Mouse (Mus musculus): ENCODE measurements around the gene Reep6. TPM values are rescaled to one million over a fixed set of nuclear protein-coding genes. Genes with fewer than 3 reads are reported as not detected.

The Reep6 gene
- polyA plus RNA-seq (2015; fragmentation: Nextera tagmentation; extraction: Ambion mirVana): 3.6 and 16.4 TPM in 2 replicates

GRCm38 (mm10) chr10:80329273-80330081 lies at the start of gene Reep6, which contains the start of gene Pcsk4:
Gene Reep6 (plus strand): TSS chr10:80329953.
Gene Pcsk4 (minus strand): TSS chr10:80329498.

DNA sequence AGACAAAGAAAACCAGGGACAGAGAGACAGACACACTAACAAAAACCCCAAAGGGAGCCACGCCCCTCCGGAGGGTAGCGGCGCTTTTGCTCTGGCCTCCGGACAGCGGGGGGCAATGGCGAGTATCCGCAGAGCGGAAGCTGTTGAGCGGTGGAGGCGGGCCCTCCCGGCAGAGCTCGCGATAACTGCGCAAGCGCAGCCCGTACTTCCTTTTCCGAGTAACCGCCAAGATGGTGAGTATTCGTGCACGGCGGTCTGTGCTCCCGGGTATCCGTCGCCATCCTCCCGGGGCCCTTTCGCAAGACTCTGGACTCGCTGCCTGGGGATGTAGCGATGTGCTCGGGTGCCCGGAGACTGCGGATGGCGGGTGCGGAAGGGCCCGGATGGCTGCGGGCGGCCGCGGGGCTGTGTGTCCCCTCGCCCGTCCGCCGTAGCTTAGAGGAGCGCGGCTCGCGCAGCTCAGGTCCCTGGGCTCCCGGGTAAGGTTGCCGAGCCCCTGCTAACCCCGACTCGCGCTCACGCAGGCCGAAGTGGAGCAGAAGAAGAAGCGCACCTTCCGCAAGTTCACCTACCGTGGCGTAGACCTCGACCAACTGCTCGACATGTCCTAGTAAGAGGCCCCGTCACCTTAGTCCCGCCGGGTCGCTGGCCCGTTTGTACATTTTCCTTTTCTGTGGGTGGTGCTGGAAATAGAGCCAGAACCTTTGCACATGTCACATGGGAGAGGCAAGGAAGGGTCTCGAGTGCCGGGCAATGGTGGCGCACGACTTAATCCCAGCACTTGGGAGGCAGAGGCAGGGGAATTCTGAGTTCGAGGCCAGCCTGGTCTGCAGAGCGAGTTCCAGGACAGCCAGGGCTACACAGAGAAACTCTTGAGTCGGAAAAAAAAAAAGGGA lies 37.3 kb upstream of the Reep6 start, which contains the start of gene Rps15:
Gene Rps15 (plus strand): TSS at position 203 of the 896 bp plus-strand sequence.

DNA sequence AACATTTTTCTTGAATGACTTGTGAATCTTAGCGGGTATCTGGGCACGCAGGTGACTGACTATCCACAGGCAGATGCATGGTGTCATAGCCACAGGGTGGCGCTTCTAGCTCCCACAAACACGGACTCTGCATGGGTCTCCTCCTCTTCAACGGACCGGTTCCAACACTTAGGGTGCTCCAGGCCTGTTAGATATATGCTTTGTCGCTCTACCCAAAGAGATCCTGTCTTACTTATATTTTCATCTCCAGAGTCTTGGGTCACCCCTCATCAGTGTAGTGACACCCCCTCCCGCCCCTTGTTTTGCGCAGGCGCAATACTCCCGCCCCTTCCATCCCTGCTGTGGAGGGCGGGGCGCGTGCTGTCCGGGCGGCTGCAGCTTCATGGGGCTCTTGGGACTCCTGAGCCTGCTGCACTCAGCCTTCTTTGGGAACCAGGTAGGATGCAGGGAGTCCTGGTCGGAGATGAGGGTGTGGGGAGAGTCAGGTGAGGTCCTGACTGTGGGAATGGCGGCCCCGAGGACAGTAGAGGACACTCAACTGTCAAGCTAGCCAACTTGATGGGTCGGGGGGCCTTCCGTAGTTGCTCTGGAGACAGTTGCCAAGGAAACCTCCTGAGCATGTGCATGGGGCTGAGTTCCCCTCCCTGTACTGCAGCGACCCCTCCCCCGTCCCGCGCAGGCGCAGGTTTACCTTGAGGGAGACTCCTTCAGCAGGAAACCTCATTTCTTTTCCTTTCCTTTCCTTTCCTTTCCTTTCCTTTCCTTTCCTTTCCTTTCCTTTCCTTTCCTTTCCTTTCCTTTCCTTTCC lies 33.9 kb upstream of the Reep6 start, which contains the start of gene Apc2:
Gene Apc2 (plus strand): TSS at position 360 of the 808 bp plus-strand sequence.

DNA sequence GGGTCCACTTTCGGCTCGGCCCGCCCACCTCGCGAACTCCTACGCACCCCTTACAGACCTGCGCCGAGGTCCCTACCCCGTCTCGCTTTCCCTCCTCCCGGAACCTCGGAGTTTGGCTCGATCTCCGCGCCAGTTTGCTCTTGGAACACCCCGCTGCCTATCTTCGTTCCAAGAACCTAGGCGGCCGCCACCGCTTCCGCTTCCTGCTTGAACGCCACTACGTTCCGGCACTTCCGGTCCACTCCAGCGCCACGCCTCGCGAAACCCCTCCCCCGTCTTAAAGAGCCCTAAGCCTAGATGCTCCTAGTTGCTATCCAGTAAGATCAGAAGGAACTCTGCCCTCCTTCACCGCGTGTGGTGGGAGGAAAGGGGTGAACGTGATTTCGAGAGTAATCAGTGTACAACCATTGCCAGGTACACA lies 9.4 kb upstream of the Reep6 start, which contains the start of gene 2310011J03Rik:
Gene 2310011J03Rik (minus strand): TSS at position 198 of the 421 bp plus-strand sequence.

DNA sequence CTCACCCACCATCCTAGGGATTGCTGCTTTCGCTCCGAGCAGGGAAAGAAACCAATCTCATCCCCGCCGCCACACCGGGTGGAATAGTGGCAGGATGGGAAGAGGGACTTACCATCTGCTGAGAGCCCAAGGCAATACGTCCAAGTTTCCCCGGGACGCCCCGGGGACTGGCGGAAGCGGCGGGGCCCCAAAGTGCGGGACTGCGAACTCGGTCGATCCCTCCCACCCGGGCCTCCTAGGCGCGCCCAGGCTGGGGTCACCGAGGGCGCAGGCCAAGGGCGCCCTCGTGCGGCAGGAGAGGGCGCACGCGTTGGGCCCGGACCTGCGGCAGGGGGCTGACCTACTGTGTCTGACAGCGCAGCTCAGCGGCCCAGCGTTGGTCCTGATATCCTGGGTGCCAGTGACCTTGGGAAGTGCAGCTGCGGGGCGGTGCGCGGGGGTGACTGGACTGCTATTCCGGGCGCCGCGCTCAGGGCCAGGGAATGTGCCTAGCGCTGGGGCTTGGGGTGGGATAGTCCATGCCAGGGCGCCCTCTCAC lies 18.6 kb downstream of the Reep6 start, which contains the start of gene Adamtsl5:
Gene Adamtsl5 (minus strand): TSS at position 169 of the 538 bp plus-strand sequence.

DNA sequence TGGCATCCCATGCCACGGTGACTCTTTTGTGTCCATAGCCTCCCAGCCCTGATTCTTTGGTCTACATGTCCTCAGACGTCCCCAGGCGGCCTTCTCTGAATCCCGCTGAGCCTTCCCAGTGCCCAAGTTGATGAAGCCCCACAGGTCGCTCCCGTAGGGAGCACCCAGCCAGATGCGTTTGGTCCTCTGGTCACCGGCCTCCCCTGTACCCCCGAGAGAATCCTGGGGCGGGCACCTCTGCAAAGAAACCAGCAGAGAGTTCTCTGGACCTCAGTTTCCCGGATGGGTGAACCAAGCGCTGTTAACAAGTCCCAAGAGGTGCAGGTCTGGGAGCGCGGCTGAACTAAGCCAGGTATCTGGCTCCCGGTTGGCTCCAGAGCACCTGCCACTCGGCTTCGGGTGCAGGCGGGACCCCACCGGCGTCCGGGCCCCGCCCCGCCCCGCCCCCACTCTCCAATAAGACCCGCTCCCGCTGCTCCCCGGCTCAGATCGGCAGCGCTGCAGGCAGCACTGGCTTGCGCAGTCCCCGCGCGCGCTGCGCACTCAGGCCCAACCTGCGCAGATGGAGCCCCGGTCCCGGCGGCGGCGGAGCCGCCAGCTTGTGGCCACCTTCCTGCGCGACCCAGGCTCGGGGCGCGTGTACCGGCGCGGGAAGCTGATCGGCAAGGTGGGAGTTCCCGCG lies 26.4 kb downstream of the Reep6 start, which contains the start of gene Plk5:
Gene Plk5 (plus strand): TSS at position 459 of the 682 bp plus-strand sequence.

Small RNA genes within 50 kb of the gene (microRNA-seq; reads per million reads assigned to microRNA genes)
- gene Gm22721: 0 to 0.20 reads per million in 2 experiments

Other genes starting within 250 kb of the Reep6 start
- gene Sbno2, start 224.4 kb upstream of the Reep6 start, polyA plus RNA-seq (2015; fragmentation: Nextera tagmentation; extraction: Ambion mirVana): 4.7 and 5.6 TPM in 2 replicates
- gene Stk11, start 214.2 kb upstream of the Reep6 start, polyA plus RNA-seq (2015; fragmentation: Nextera tagmentation; extraction: Ambion mirVana): 13.9 and 16.6 TPM in 2 replicates
- 1,084 and 1,218 TPM in 2 replicates for gene Atp5d, start 191.3 kb upstream of the Reep6 start, polyA plus RNA-seq (2015; fragmentation: Nextera tagmentation; extraction: Ambion mirVana)
- gene Cbarp, start 189.1 kb upstream of the Reep6 start, polyA plus RNA-seq (2015; fragmentation: Nextera tagmentation; extraction: Ambion mirVana): 0.37 and 0.73 TPM in 2 replicates
- gene Midn, start 181.7 kb upstream of the Reep6 start, polyA plus RNA-seq (2015; fragmentation: Nextera tagmentation; extraction: Ambion mirVana): 6.1 and 8.5 TPM in 2 replicates
- 202 and 207 TPM in 2 replicates for gene Cirbp, start 164.0 kb upstream of the Reep6 start, polyA plus RNA-seq (2015; fragmentation: Nextera tagmentation; extraction: Ambion mirVana)
- gene 1600002K03Rik, start 157.0 kb upstream of the Reep6 start, polyA plus RNA-seq (2015; fragmentation: Nextera tagmentation; extraction: Ambion mirVana): 4.9 and 6.3 TPM in 2 replicates
- 3.7 and 4.3 TPM in 2 replicates for gene Efna2, start 150.5 kb upstream of the Reep6 start, polyA plus RNA-seq (2015; fragmentation: Nextera tagmentation; extraction: Ambion mirVana)
- gene Mum1, start 103.5 kb upstream of the Reep6 start, polyA plus RNA-seq (2015; fragmentation: Nextera tagmentation; extraction: Ambion mirVana): 44.5 and 52.6 TPM in 2 replicates
- 696 and 892 TPM in 2 replicates for gene Ndufs7, start 80.8 kb upstream of the Reep6 start, polyA plus RNA-seq (2015; fragmentation: Nextera tagmentation; extraction: Ambion mirVana)
- 487 and 520 TPM in 2 replicates for gene Gamt, start 68.9 kb upstream of the Reep6 start, polyA plus RNA-seq (2015; fragmentation: Nextera tagmentation; extraction: Ambion mirVana)
- 25.6 and 28.9 TPM in 2 replicates for gene Dazap1, start 68.5 kb upstream of the Reep6 start, polyA plus RNA-seq (2015; fragmentation: Nextera tagmentation; extraction: Ambion mirVana)
- gene Rps15, start 37.5 kb upstream of the Reep6 start, polyA plus RNA-seq (2015; fragmentation: Nextera tagmentation; extraction: Ambion mirVana): 529 and 552 TPM in 2 replicates
- 0.19 and 0.21 TPM in 2 replicates for gene Apc2, start 34.0 kb upstream of the Reep6 start, polyA plus RNA-seq (2015; fragmentation: Nextera tagmentation; extraction: Ambion mirVana)
- gene 2310011J03Rik, start 9.4 kb upstream of the Reep6 start, polyA plus RNA-seq (2015; fragmentation: Nextera tagmentation; extraction: Ambion mirVana): 23.0 and 30.4 TPM in 2 replicates
- gene Pcsk4, start 455 bp upstream of the Reep6 start, polyA plus RNA-seq (2015; fragmentation: Nextera tagmentation; extraction: Ambion mirVana): 2.4 and 4.2 TPM in 2 replicates
- 12.6 and 13.8 TPM in 2 replicates for gene Adamtsl5, start 18.5 kb downstream of the Reep6 start, polyA plus RNA-seq (2015; fragmentation: Nextera tagmentation; extraction: Ambion mirVana)
- 0.14 and 0.23 TPM in 2 replicates for gene Plk5, start 26.5 kb downstream of the Reep6 start, polyA plus RNA-seq (2015; fragmentation: Nextera tagmentation; extraction: Ambion mirVana)
- 2.8 and 3.6 TPM in 2 replicates for gene Mex3d, start 57.7 kb downstream of the Reep6 start, polyA plus RNA-seq (2015; fragmentation: Nextera tagmentation; extraction: Ambion mirVana)
- gene Mbd3, start 69.6 kb downstream of the Reep6 start, polyA plus RNA-seq (2015; fragmentation: Nextera tagmentation; extraction: Ambion mirVana): 82.3 and 101 TPM in 2 replicates
- gene Uqcr11, start 76.9 kb downstream of the Reep6 start, polyA plus RNA-seq (2015; fragmentation: Nextera tagmentation; extraction: Ambion mirVana): 1,315 and 1,562 TPM in 2 replicates
- gene Tcf3, start 103.7 kb downstream of the Reep6 start, polyA plus RNA-seq (2015; fragmentation: Nextera tagmentation; extraction: Ambion mirVana): 28.8 and 33.8 TPM in 2 replicates
- not detected in 2 replicates for gene Onecut3, start 164.9 kb downstream of the Reep6 start, polyA plus RNA-seq (2015; fragmentation: Nextera tagmentation; extraction: Ambion mirVana)
- 0.05 TPM in 1 of 2 replicates, not detected in the other for gene Atp8b3, start 209.2 kb downstream of the Reep6 start, polyA plus RNA-seq (2015; fragmentation: Nextera tagmentation; extraction: Ambion mirVana)
- 7.3 TPM in 2 replicates for gene Rexo1, start 231.6 kb downstream of the Reep6 start, polyA plus RNA-seq (2015; fragmentation: Nextera tagmentation; extraction: Ambion mirVana)
- gene Klf16, start 247.4 kb downstream of the Reep6 start, polyA plus RNA-seq (2015; fragmentation: Nextera tagmentation; extraction: Ambion mirVana): 2.6 and 3.2 TPM in 2 replicates

Data from skeletal muscle tissue, postnatal 0 days (tissue).